Mouse (Mus musculus) erythroblast, embryonic 14.5 days (primary cell): Measurements from ENCODE around the gene Trim80.

Experiments
- GATA1 ChIP-seq: IDR thresholded peaks from 2 replicates; pipeline ENCODE4 v1.6.1; 2012; ENCODE audit warnings: low read length, inconsistent platforms, mixed read lengths
- TAL1 ChIP-seq: IDR thresholded peaks from 3 replicates; pipeline ENCODE4 v1.6.1; 2012; ENCODE audit warnings: low read length, inconsistent platforms, mixed read lengths

DNA sequence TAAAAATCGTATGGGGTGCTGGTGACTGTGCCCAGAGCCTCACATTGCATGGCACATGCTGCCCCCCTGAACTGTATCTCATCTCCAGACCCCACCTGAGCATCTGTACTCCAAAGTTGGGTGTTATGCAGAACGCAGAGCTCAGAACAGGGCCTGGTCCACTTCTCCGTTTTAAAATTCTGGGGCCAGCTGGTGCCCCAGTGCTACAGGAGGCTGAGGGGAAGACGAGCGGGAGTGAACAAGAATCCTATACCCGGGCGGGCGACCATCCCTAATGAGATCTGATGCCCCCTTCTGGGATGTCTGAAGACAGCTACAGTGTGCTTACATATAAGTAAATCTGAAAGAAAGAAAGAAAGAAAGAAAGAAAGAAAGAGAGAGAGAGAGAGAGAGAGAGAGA is 20.6 kb downstream of the Trim80 start:
- TF ChIP-seq GATA1 = no peak
- no peak for TF ChIP-seq TAL1
